Mouse (Mus musculus): ENCODE data around the gene Apobec4. TPM values are rescaled to one million over a fixed set of nuclear protein-coding genes. Genes with fewer than 3 reads are reported as not detected.

The Apobec4 gene
- polyA plus RNA-seq (2015; fragmentation: Nextera tagmentation; extraction: Ambion mirVana): not detected in 2 replicates

GRCm38 (mm10) chr1:152750312-152750965, at the start of gene Apobec4:
TSS of gene Apobec4 (plus strand) at chr1:152750551.
- Histone ChIP-seq H3K4me2 (no peak within 1 kb of the TSS), H3K9me3 (replicated peaks) (no peaks in the 10 kb centered on the region), H3K4me1 (replicated peaks) (peaks cover 9% of the 10 kb centered on the region; the same call in 1 of the 2 replicates), H3K4me3 (no peak within 1 kb of the TSS), H3K27me3 (no peaks in the 10 kb centered on the region), H3K9ac (no peak within 1 kb of the TSS), H3K36me3 (no peaks in the 10 kb centered on the region), H3K27ac (peak within 1 kb of the TSS; percentile 29; the same call in 1 of the 2 replicates)
- ATAC-seq (replicated peaks; ENCODE audit: insufficient number of reproducible peaks, insufficient read depth, low FRiP score, low read depth): no peak
- WGBS: 67% methylated on average over 13 of the region's 13 CpGs

- Histone ChIP-seq H3K9ac (no peak overlapping the region), H3K4me3 (no peak overlapping the region), H3K4me1 (replicated peaks) (peaks cover 20% of the 10 kb centered on the region), H3K36me3 (no peaks in the 10 kb centered on the region), H3K27ac (no peak overlapping the region), H3K4me2 (no peak overlapping the region), H3K9me3 (replicated peaks) (no peaks in the 10 kb centered on the region), H3K27me3 (no peaks in the 10 kb centered on the region)
- WGBS: 78% methylated on average over 5 of the region's 5 CpGs
- no peak for ATAC-seq (replicated peaks; ENCODE audit: insufficient number of reproducible peaks, insufficient read depth, low FRiP score, low read depth)
These were observed 49.3 kb upstream of the Apobec4 start for GRCm38 (mm10) chr1:152701066-152701465.

- Histone ChIP-seq H3K4me1 (replicated peaks) (peaks cover 20% of the 10 kb centered on the region), H3K4me3 (no peak overlapping the region), H3K27me3 (no peaks in the 10 kb centered on the region), H3K9ac (no peak overlapping the region), H3K36me3 (no peaks in the 10 kb centered on the region), H3K4me2 (peak overlapping the region; percentile 36), H3K9me3 (replicated peaks) (no peaks in the 10 kb centered on the region), H3K27ac (peak overlapping the region; percentile 85)
- peak; percentile 81 for ATAC-seq (replicated peaks; ENCODE audit: insufficient number of reproducible peaks, insufficient read depth, low FRiP score, low read depth)
- WGBS: 13% methylated on average over 6 of the region's 6 CpGs
These were observed 47.4 kb upstream of the Apobec4 start for GRCm38 (mm10) chr1:152702920-152703319.

GRCm38 (mm10) chr1:152703941-152704340, 46.4 kb upstream of the Apobec4 start:
- no peak for ATAC-seq (replicated peaks; ENCODE audit: insufficient number of reproducible peaks, insufficient read depth, low FRiP score, low read depth)
- Histone ChIP-seq H3K27me3 (no peaks in the 10 kb centered on the region), H3K4me1 (replicated peaks) (peaks cover 20% of the 10 kb centered on the region), H3K27ac (peak overlapping the region; percentile 85), H3K4me2 (no peak overlapping the region), H3K9me3 (replicated peaks) (no peaks in the 10 kb centered on the region), H3K36me3 (no peaks in the 10 kb centered on the region), H3K4me3 (no peak overlapping the region), H3K9ac (no peak overlapping the region)
- WGBS: 37% methylated on average over 6 of the region's 6 CpGs

GRCm38 (mm10) chr1:152707560-152707959, 42.8 kb upstream of the Apobec4 start:
- H3K36me3 ChIP-seq: no peaks in the 10 kb centered on the region
- H3K9me3 ChIP-seq (replicated peaks): no peaks in the 10 kb centered on the region
- no peak overlapping the region for H3K4me2 ChIP-seq
- WGBS: 79% methylated on average over 2 of the region's 2 CpGs
- no peak overlapping the region for H3K4me3 ChIP-seq
- no peaks in the 10 kb centered on the region for H3K27me3 ChIP-seq
- peaks cover 19% of the 10 kb centered on the region for H3K4me1 ChIP-seq (replicated peaks)
- no peak for ATAC-seq (replicated peaks; ENCODE audit: insufficient number of reproducible peaks, insufficient read depth, low FRiP score, low read depth)
- H3K9ac ChIP-seq: no peak overlapping the region
- H3K27ac ChIP-seq: no peak overlapping the region

GRCm38 (mm10) chr1:152711037-152711436, 39.3 kb upstream of the Apobec4 start:
- no peaks in the 10 kb centered on the region for H3K36me3 ChIP-seq
- H3K9ac ChIP-seq: no peak overlapping the region
- WGBS: 80% methylated on average over 4 of the region's 4 CpGs
- H3K27ac ChIP-seq: no peak overlapping the region
- H3K4me3 ChIP-seq: no peak overlapping the region
- H3K4me1 ChIP-seq (replicated peaks): no peaks in the 10 kb centered on the region
- ATAC-seq (replicated peaks; ENCODE audit: insufficient number of reproducible peaks, insufficient read depth, low FRiP score, low read depth): no peak
- H3K4me2 ChIP-seq: no peak overlapping the region
- no peaks in the 10 kb centered on the region for H3K27me3 ChIP-seq
- no peaks in the 10 kb centered on the region for H3K9me3 ChIP-seq (replicated peaks)

GRCm38 (mm10) chr1:152713924-152714323, 36.4 kb upstream of the Apobec4 start:
- H3K36me3 ChIP-seq: no peaks in the 10 kb centered on the region
- 82% methylated on average over 4 of the region's 4 CpGs for WGBS
- H3K27ac ChIP-seq: no peak overlapping the region
- H3K9me3 ChIP-seq (replicated peaks): no peaks in the 10 kb centered on the region
- ATAC-seq (replicated peaks; ENCODE audit: insufficient number of reproducible peaks, insufficient read depth, low FRiP score, low read depth): no peak
- H3K9ac ChIP-seq: no peak overlapping the region
- no peaks in the 10 kb centered on the region for H3K27me3 ChIP-seq
- no peak overlapping the region for H3K4me2 ChIP-seq
- no peak overlapping the region for H3K4me3 ChIP-seq
- peaks cover 6% of the 10 kb centered on the region for H3K4me1 ChIP-seq (replicated peaks)

GRCm38 (mm10) chr1:152714405-152714804, 35.9 kb upstream of the Apobec4 start:
- Histone ChIP-seq H3K27ac (no peak overlapping the region), H3K9ac (no peak overlapping the region), H3K4me3 (no peak overlapping the region), H3K9me3 (replicated peaks) (no peaks in the 10 kb centered on the region), H3K4me2 (no peak overlapping the region), H3K27me3 (no peaks in the 10 kb centered on the region), H3K36me3 (no peaks in the 10 kb centered on the region), H3K4me1 (replicated peaks) (peaks cover 6% of the 10 kb centered on the region)
- no peak for ATAC-seq (replicated peaks; ENCODE audit: insufficient number of reproducible peaks, insufficient read depth, low FRiP score, low read depth)
- 89% methylated on average over 3 of the region's 3 CpGs for WGBS

GRCm38 (mm10) chr1:152717329-152717728, 33.0 kb upstream of the Apobec4 start:
- H3K4me2 ChIP-seq: no peak overlapping the region
- no peak overlapping the region for H3K4me3 ChIP-seq
- H3K9me3 ChIP-seq (replicated peaks): no peaks in the 10 kb centered on the region
- WGBS: 81% methylated on average over 1 of the region's 1 CpGs
- H3K27ac ChIP-seq: no peak overlapping the region
- no peak overlapping the region for H3K9ac ChIP-seq
- no peaks in the 10 kb centered on the region for H3K27me3 ChIP-seq
- ATAC-seq (replicated peaks; ENCODE audit: insufficient number of reproducible peaks, insufficient read depth, low FRiP score, low read depth): no peak
- H3K4me1 ChIP-seq (replicated peaks): peaks cover 14% of the 10 kb centered on the region
- no peaks in the 10 kb centered on the region for H3K36me3 ChIP-seq

GRCm38 (mm10) chr1:152718200-152718599, 32.2 kb upstream of the Apobec4 start:
- H3K27me3 ChIP-seq: no peaks in the 10 kb centered on the region
- H3K27ac ChIP-seq: no peak overlapping the region
- WGBS: 36% methylated on average over 6 of the region's 6 CpGs
- H3K4me2 ChIP-seq: no peak overlapping the region
- no peak for ATAC-seq (replicated peaks; ENCODE audit: insufficient number of reproducible peaks, insufficient read depth, low FRiP score, low read depth)
- H3K4me3 ChIP-seq: no peak overlapping the region
- H3K4me1 ChIP-seq (replicated peaks): peaks cover 14% of the 10 kb centered on the region
- no peaks in the 10 kb centered on the region for H3K36me3 ChIP-seq
- H3K9ac ChIP-seq: no peak overlapping the region
- no peaks in the 10 kb centered on the region for H3K9me3 ChIP-seq (replicated peaks)

GRCm38 (mm10) chr1:152720969-152721368, 29.4 kb upstream of the Apobec4 start:
- Histone ChIP-seq H3K4me2 (no peak overlapping the region), H3K9me3 (replicated peaks) (no peaks in the 10 kb centered on the region), H3K27ac (no peak overlapping the region), H3K36me3 (no peaks in the 10 kb centered on the region), H3K4me1 (replicated peaks) (peaks cover 20% of the 10 kb centered on the region), H3K27me3 (no peaks in the 10 kb centered on the region), H3K4me3 (no peak overlapping the region), H3K9ac (no peak overlapping the region)
- 46% methylated on average over 4 of the region's 4 CpGs for WGBS
- ATAC-seq (replicated peaks; ENCODE audit: insufficient number of reproducible peaks, insufficient read depth, low FRiP score, low read depth): no peak

- H3K27ac ChIP-seq: no peak overlapping the region
- H3K36me3 ChIP-seq: no peaks in the 10 kb centered on the region
- ATAC-seq (replicated peaks; ENCODE audit: insufficient number of reproducible peaks, insufficient read depth, low FRiP score, low read depth): no peak
- H3K9me3 ChIP-seq (replicated peaks): no peaks in the 10 kb centered on the region
- H3K27me3 ChIP-seq: no peaks in the 10 kb centered on the region
- no peak overlapping the region for H3K4me3 ChIP-seq
- no peak overlapping the region for H3K9ac ChIP-seq
- no peak overlapping the region for H3K4me2 ChIP-seq
- WGBS: 84% methylated on average over 11 of the region's 11 CpGs
- H3K4me1 ChIP-seq (replicated peaks): peaks cover 22% of the 10 kb centered on the region
These were observed 28.7 kb upstream of the Apobec4 start for GRCm38 (mm10) chr1:152721535-152722198.

All from heart, embryonic 15.5 days (tissue).